Mouse (Mus musculus) cerebellum, postnatal 36 days (tissue): ENCODE measurements around the gene Nt5c1a.

Experiments
- DNase-seq, 2 experiments: peaks; one replicate each; pipeline ENCODE4 v3.0.0; 2021 to 2022; ENCODE audit warnings: mixed read lengths in 2 of 2

The Nt5c1a gene

DNA sequence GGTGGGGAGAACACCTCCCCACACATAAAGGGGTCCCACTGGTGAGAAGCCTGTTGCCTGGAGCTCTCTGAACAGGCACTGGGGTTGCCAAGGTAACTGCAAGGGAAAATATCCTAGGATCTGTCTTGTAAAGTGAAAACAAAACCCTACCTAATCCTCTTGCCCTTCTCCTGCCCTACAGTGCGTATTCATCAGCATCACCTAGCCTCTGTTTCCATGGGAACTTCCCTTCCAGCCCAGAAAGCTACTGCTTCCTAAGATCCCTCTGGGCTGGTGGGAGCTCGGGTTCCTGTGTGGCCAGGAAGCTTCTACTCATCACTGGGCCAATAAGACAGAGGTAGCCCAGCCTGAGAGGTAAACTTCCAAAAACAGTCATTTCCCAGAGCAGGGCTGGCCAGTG lies 11.0 kb downstream of the Nt5c1a start:
- no peak for DNase-seq

DNA sequence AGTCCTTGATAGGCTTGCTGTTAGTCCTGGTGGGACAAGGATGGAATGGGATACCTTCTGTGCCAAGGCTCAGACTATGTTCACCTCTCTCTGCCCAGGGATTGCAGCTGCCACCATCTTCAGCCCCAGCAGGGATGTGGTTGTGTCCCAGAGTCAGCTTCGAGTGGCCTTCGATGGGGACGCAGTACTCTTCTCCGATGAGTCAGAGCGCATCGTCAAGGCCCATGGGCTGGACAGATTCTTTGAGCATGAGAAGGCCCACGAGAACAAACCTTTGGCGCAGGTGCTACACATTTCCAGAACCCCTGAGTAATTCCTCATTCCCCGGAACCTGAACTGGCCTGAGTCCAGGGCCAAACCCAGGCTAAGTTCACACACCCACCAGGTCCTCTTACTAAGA lies 12.7 kb downstream of the Nt5c1a start:
- no peak for DNase-seq

DNA sequence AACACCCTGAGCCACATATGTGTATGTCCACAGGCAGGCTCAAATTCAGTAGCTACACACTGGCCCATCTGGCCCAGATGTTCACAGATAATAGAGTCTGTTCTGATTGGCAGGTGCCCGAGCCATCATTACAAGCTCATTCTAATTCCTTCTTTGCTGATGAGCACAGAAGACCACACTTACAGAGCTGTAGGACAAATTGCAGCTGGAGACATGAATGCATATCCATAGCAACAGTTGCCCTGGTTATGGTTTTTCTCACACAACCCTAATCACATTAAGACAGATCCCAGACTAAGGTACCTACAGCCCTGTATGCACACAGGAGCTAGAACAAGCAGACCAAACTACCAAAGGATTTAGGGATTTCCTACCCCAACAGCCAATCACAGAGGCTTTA lies 14.1 kb downstream of the Nt5c1a start:
- no peak for DNase-seq

DNA sequence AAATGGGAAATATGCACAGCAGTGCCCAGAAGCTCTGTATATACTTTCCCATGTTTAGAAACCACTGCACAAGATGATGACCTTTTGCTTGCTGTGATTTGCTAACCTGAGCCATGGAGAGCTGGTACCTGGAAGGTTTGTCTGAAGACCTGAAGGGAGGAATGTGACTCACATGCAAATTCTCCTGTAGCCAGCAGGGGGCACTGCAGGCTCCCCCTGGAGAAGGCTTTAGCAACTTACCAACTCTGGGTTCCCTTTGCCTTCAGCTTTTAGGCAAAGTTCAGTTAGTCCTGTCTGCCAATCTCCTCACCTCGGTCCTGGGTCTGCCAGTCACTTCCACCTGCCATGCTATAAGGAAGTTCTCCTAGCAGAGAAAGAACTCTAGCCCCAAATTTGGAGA lies 15.5 kb downstream of the Nt5c1a start:
- DNase-seq: peak; percentile 35 to 49

DNA sequence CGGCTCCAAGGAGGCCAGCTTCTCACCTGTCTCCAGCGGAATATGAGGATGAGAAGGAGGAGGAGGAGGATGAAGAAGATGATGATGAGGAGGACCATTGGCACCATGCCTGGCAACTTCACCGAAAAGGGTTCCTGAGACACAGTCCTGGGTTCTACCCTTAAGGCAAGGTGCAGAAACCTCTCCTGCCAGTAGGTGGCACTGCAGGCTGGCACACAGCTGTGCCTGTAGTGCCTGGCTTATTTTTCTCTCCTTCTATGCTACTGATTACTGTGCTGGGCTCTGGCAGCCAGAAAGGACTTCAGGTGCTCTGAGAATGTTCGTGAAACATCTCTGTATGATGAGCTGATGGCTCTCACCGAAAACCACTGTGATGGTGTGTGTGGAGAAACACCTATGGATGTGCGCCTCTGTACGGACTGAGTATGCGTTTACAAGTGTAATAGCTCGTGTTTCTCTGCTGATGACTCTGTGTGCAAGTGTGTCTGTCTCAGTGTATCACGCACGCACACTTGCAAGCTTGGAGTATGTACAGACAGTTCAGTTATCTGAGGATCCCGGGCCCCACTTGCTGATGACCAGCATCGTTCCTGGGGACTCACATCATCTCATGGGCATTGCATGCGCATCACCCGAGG lies 18.5 kb downstream of the Nt5c1a start:
- peak; percentile 77 for DNase-seq

DNA sequence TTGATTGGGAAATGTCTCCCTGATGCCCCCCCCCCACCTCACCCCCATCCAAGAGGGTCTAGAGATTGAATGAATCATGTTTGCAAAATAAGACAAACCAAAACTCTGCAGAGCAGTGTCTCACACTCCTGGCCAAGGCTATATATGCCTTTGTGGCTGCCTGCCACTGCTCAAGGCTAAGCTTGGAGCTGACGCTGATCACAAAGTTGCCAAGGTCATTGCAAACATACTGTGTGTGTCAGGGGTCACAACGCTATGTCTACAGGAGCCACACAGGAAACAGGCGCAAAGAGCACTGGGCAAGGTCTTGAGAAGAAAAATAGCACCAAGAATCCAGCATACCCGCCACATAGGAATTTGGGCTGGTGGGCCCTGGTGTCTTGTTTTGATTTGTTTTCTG lies 19.3 kb downstream of the Nt5c1a start:
- no peak for DNase-seq

DNA sequence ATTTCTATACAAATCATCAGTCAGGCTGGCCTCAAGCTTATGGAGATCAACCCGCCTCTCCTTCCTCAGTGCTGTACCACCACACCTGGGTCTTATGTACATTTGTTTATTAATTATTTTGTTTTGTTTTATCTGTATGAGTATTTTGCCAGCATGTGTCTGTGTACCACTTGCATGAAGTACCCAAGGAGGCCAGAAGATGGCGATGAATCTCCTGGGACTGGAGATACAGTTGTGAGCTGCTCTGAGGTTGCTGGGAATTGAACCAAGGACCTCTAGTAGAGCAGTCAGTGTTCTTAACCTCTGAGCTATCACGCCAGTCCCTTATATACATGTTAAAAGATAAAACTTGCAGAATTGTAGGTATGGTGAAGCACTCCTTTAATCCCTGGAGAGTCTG lies 22.0 kb downstream of the Nt5c1a start:
- DNase-seq: peak in 1 of 2 experiments; percentile 19

DNA sequence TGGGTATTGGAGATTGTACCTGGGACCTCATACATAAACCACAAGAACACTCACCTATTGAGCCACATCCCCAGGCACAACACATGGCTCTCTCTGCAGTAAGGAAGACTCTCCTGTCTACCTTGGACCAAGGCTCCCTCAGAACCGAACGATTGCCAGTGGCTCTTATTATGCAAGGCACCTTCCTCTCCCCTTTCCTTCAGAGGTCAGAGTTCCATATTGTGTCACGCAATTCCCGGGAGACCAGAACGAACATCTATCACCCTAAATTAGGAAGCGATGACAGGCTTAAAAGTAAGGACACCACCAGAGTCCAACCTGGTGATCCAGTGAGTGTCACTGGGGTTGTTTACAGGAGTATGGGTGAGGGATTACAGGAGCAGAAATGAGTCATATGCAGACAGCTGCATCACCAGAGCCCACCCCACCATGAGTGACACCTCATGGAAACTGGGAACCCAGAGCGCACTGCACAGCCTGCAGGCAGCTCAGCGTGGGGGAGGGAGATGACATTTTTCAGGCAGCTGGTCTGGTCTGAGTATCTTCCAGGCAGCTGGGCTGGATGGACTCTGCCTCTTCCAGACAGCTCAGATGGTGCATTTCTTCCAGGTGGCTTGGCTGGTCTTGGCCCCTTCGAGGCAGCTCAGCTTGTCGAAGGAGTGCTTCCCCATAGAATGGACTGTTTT lies 24.6 kb downstream of the Nt5c1a start:
- no peak for DNase-seq

DNA sequence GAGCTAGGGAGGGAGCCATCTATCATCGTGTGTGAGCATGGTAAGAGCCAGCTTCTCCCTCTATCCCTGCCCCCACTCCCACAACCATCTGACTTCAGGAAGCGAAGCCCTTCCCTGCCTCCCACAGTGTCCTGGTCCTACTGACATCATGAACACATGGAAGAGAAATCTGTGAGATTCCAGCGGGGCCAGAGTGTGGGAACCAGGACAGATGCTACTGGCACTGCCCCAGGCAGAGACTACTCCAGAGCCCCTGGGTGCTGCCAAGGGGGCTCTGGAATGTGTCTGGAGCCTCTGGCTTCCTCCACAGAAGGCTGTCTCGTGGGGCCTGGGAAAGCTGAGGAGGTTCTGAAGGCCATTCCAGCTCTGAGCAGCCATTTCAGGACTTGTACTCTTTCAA lies 26.4 kb downstream of the Nt5c1a start:
- DNase-seq: no peak

DNA sequence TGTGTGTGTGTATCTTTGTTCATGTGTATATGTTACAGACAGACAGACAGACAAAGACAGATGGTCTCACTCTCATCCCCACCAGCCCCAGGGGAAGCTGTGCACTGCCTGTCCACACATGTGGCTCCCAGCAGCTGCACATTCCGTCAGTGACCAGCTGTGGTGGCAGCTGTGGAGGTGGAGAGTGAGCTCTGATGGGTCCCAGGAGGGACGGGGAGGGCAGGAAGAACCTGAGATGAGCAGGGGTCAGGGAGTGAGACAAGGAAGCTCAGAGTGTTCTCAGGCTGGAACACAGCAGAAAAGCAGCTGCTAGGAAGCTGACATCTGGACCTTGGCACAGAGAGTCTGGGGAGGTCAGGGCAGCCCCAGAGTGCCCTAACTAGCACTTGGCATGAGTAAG lies 27.0 kb downstream of the Nt5c1a start:
- no peak for DNase-seq

DNA sequence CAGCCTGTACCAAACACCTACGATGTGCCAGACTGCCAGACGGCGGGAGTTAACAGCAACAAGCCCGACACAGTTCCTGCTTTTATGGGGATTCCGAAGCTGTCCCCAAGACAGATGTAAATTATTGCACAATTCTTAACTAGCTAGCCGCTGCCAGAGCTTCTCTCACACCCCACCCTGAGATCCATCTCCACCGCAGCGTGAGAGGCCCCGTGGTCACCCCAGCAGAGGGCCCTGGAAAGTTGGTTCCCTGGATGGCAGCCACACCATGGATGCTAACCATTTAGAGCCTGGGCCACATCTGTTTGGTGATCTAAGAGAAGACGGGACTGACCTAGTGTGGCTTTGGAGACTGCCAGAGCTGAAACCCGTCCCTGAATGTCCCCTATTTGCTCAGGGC lies 27.9 kb downstream of the Nt5c1a start:
- no peak for DNase-seq

DNA sequence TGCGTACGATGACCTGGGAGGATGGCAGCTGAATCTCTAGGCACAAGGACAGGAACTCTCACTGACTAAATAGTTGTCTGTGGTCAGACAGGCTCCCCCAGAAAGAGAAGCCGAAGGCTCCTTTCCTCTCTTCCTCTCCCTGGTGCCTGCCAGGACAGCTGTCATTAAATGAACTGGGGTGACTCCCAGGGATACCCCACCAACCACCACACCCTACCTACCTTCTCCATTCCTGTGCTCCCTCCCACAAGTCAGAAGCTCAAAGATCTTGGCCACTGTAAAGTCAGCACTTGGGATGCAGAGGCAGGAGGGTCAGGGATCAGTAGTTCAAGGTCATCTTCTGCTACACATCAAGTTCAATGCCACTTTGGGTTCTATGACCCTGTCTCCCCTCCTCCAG lies 31.5 kb downstream of the Nt5c1a start:
- no peak for DNase-seq

DNA sequence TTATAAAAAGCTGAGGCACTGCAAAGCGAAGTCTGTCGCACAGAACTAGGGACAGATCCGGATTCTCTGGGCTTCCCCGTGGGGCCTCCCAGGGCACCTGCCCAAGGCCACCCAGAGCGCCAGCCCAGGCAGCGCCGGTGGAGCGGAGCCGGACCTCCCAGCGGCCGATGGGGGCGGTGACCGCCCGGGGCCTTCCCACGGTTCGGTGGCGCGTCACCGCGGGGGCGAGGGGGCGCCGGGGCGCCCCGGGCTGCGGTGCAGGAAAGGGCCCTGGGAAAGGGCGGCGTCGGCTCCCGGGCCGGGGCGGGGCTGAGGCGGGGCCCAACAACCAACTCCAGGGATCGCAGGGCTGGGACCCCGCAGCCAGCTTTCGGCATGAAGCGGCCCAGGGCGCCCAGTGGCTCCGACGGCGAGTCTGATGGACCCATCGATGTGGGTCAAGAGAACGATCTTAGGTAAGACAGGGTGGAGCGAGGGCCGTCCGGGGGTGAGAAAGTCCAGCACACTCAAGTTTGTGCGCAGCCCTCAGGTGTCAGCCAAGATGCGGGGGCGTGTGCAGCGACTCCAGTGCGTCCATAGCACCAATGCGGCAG lies 32.3 kb downstream of the Nt5c1a start, which contains the start of gene Heyl:
Gene Heyl, plus strand, starts transcription at position 65 of the 593 bp plus-strand sequence.
- no peak for DNase-seq

DNA sequence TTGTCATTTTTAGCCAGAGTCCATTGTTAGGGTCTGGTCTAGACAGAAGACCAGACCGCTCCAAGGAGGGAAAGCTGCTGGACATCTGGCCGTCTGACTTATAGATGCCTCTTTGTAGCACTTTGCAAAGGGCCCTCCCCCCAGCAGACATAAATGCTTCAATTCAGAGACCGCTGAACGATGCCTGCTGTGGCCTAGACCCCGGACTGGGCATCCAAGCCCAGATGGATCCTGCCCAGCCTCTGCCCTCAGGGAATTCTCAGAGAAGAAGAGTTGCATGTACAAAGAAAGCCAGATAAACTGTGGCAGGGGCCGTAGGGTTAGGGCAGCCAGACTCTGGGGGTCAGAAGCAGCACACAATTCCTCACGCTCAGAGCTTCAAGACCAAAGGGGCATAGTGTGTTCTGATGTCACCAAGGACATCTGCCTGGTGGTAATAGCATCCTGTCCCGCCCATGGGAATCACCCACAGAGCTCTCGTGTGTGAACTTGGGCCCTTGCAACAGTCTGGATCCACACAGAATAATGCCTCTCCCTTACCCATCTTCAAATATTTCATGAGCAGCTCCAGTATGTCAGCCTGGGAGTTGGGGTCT lies 34.6 kb downstream of the Nt5c1a start:
- no peak for DNase-seq

DNA sequence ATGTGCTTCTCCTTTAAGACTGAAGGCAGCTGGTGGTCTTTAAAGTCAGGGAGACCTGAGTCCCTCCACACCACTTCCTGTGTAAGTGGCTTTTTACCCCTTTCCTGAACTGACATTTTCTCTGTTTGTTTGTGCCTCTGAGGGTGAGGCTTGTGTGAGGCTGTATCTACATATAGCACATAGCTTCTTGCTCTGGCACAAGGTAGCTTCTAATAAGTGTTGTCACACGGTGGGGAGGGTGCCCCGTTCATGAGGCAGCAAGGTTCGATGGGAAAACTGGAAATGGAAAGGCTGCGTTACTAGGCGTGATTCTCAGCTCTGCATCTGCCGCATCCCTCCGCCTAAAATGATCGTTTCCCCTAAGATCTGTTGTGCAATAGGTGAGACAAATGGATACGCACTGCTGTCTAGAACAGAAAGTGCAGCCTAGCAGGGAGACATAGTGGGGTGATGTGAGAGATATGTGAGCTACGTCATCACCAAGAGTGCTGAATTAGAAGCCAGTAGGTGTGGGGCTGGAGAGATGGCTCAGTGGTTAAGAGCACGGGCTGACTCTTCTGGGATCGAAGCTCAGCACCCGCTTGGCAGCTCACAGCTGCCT lies 35.2 kb downstream of the Nt5c1a start:
- no peak for DNase-seq

DNA sequence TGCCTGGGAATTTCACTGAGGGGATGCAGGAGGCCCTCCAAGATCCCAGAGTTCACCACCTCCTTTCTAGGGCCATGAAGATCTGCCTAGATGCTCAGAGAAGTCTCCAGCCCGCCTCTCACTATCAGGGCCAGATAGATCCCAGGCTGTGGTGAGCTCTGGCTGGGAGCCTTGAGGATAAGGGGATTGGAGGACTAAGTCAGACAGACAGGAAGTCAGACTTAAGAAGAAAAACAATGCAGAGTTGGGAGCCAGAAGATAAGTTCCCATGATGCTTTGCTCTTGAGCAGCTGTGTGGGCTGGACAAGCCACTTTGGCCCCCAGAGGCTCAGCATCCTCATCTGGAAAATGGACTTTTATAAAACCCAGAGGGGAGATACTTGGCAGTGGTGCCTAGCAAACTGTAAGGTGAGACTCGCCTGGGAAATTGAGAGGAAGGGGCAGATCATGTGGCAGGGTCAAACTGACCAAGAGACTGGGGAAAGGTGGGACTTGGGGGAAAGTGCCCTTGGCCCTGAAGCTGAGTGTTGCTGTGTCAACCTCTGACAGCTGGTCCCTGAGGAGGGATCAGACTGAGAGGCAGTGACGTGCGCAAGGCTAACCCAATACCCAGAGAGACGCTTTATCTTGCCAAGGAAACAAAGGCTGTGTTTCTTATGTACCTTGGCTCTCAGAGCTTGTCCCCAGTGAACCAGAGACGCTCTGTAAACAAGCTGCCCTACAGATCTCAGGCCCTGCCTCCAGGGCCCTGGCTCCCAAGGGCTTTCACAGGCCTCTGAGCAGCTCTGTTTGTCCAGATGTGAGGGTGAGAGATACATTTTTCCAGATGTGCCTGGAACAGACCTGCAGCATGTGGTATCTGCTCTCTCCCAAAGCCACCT lies 36.3 kb downstream of the Nt5c1a start:
- no peak for DNase-seq

DNA sequence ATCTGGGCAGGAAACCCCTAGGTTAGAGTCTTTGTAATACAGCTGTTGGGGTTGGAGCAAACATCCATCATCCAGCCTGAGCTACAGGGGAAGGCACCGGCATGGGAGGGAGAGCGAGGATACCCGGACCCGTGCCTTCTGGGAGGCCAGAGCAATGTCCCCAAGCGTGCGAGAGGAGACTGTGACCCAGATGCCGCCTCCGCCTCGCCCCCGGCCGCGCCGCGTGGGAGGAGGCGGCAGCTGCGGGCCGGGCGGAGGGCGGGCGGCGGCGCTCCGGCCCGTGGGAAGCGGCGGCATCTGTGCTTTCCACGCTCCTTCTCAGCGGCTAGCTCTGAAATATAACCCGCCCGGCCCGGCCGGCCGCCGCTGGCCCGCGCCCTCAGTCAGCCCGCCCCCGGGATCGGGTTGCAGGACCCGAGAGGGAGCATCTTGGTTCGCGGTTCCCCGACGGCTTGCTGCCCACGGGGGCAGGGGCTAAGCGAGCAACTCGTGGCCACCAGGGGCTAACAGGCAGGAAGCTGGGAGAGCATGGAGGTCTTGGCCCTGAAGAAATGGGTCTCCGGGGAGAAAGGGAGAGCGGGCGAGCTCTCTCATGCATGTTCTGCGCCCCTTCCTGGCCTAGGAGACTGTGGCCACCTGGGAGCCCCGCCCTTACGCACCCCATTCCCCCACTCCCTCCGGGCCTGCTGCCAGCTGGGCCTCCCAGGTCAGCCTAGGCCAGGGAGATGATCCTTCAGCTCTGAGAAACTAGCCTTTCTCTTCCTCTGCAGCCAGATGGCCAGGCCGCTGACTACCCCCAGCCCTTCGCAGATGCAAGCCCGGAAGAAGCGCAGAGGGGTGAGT lies 38.3 kb downstream of the Nt5c1a start:
- DNase-seq: no peak

DNA sequence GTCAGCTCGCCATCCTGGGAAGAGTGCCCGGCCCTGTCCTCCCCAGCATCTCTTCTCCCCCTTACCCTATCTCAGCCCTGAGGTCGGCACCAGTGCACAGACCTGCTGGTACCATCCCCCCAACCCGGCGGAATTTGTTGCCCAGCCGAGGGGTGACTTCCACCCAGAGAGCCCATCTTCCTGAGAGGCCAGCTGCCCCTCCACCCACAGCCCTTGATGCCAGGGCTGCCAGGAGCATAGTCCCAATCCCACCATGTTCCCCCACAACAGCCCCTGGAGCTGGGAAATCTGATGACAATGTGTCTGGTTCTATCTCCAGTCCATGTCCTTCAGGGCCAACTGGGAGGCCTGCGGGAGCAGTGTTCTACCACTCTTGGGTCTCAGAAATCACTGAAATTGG lies 44.9 kb downstream of the Nt5c1a start:
- no peak for DNase-seq

DNA sequence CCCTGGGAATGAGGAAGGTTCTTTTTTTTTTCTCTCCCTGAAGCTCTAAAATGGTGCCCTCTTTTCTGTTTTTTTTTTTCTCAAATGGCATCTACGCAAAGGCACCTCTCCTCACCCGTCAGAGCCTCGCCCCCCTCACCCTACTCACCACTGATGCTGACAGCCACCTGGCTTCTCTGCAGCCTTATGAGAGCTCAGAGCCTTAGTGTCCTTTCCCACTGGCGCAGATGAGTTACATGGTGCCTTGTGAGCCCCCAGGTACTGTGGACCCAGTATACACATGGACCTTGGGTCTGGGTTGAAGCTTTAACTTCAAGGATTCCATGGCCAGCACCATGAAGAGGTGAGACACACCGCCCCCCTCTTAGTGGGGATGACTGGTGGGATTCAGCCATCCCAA lies 45.3 kb downstream of the Nt5c1a start:
- no peak for DNase-seq

DNA sequence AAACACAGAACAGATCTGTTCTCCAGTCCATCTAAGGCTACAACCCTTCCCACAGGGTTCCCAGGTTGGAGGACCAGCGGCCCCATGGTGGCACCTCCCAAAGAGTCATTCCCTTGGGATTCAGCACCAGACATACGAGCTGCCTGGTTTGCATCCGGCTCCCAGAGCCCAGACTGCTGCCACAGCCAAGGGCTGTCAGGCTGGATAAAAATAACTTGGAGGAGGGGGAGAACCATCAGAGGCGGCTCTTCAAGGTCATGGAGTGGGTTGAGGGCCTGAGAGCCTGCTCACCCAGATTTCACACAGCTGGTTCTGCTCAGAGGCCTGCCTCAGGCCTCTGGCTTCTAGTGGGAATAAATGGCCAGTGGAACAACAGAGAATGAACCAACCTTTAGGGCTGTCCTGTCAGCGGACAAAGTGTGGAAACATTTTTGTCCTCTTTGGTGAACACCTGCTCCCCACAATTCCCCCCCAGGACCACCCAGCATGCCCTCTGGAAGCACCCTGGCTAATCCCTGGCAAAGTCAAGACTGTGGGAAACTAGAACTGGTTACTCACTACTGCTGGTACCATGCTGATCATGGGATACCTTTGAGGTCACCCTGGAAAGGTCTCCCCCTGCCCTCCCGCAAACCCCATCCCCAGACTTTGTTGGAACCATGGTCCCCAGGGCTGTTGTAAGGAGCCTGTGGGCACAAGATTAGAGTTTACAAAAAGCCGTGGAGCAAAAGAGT lies 46.0 kb downstream of the Nt5c1a start:
- no peak for DNase-seq
